Mouse (Mus musculus) cerebellum, adult 2 months (tissue): Measurements from ENCODE around the gene Arl5b. TPM values are rescaled to one million over a fixed set of nuclear protein-coding genes. Genes with fewer than 3 reads are reported as not detected.

ENCODE experiments used
- DNase-seq, 2 experiments: peaks; one replicate each; pipeline ENCODE4 v3.0.0; 2021
- H3K27ac ChIP-seq: fragments of 200-500 bp; 2 replicates; pipeline ENCODE4 v1.5.1; 2012; ENCODE audit warnings: low read length, control low read depth, inconsistent platforms; ENCODE audit not compliant: insufficient read depth
- H3K27me3 ChIP-seq: fragments of 200-500 bp; 2 replicates; pipeline ENCODE4 v1.6.1; 2012; ENCODE audit warnings: inconsistent platforms, mild to moderate bottlenecking, low read length, moderate library complexity; ENCODE audit not compliant: control insufficient read depth, insufficient read depth
- H3K4me1 ChIP-seq: fragments of 200-500 bp; 2 replicates; pipeline ENCODE4 v1.6.1; 2011; ENCODE audit warnings: low read length; ENCODE audit not compliant: control insufficient read depth, insufficient read depth
- H3K4me3 ChIP-seq: fragments of 200-500 bp; replicated peaks from 2 replicates; pipeline ENCODE3; 2011; ENCODE audit warnings: mild to moderate bottlenecking, low read depth, low read length, control low read depth; ENCODE audit not compliant: insufficient read depth
- CTCF ChIP-seq: fragments of 200-500 bp; IDR thresholded peaks from 2 replicates; pipeline ENCODE4 v1.5.1; 2011; ENCODE audit warnings: low read depth, mild to moderate bottlenecking, control low read depth, low read length, moderate library complexity, borderline replicate concordance; ENCODE audit not compliant: insufficient read depth
- POLR2A ChIP-seq: fragments of 200-500 bp; IDR thresholded peaks from 2 replicates; pipeline ENCODE4 v1.6.1; 2011; ENCODE audit warnings: low read length, control low read depth, borderline replicate concordance; ENCODE audit not compliant: insufficient read depth
- WGBS: fragments of 180-500 bp; shearing (Covaris S2); methylation state at CpG from one replicate; pipeline ENCODE4 v1.1.7; 2018; 5-methylcytosine and 5-hydroxymethylcytosine counted together
- polyA plus RNA-seq: library from polyadenylated mRNA; depleted of rRNA; stranded (reverse); fragments of >200 nt; gene quantifications from 2 replicates; pipeline ENCODE4 v1.2.3, GENCODE M21; 2012

The Arl5b gene
- polyA plus RNA-seq, 1 experiment, result 23.3 TPM

DNA sequence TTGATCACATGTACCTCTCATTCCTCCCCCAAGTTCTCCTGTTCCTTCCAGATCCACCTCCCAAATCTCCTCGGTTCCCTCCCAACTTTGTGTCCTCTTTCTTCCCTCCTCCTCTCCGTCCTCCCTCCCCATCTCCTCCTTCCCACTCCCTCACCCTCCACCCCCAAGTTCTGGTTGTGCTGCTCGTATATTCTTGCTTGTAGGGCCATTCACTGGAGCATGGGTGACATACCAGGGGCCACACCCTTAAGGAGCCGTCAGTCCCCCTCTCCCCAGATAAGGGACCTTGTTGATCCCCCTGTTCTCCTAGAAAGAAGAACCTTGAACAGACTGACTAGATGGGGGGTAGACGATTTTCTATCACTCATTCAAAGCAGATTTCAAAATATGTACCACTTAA, 17.9 kb downstream of the Arl5b start:
- WGBS, result 84% methylated on average over 5 of the region's 5 CpGs
- Histone ChIP-seq H3K4me3 (no peak overlapping the region), H3K27me3 (no peaks in the 10 kb centered on the region), H3K27ac (no peak overlapping the region), H3K4me1 (peaks cover 14% of the 10 kb centered on the region; the same call in 1 of the 2 replicates)
- DNase-seq, result no peak
- TF ChIP-seq POLR2A (no peak), CTCF (no peak)

DNA sequence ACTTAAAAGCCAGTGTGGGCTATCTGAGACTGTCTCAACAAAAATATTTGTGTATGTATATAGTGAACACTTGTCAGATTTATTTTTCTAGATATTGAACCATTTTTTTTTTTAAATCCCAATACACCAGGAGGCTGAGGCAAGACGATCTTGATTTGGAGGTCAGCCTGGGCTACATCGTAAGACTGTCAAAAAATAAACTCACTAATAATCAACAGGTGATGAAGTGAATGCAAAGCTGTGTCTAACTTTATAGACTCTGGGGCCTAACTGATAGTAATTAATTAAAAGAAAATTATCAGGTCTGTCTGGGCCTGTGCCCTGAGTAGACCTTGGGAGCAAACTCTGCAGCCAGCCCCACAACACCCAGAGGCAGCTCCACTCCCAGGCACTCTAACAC, 34.5 kb downstream of the Arl5b start:
- TF ChIP-seq POLR2A, result no peak
- TF ChIP-seq CTCF, result no peak
- Histone ChIP-seq H3K27ac (no peak overlapping the region), H3K27me3 (no peaks in the 10 kb centered on the region), H3K4me1 (no peaks in the 10 kb centered on the region), H3K4me3 (no peak overlapping the region)
- no peak for DNase-seq
- WGBS, result 100% methylated on average over 2 of the region's 2 CpGs

DNA sequence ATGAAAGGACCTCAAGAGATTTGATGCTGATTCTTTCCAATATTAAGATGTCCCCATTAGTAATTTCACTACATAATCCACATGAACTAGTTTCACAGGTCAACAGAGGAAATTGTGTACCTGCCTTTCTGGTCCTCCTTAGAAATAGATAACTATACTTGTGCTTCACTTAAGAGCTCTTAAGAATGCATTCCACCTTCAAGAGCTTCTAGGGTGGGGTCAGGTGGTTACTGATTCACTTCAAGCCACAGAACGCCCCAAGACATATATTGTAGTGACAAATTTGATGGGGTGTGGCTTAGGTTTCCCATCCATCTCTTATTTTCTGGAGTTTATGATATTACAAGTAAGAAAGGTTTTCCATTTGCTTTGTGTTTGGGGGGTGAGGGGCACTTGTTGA, 38.1 kb downstream of the Arl5b start:
- 90% methylated on average over 1 of the region's 1 CpGs for WGBS
- H3K27me3 ChIP-seq, result no peaks in the 10 kb centered on the region
- no peak for DNase-seq
- no peaks in the 10 kb centered on the region for H3K4me1 ChIP-seq
- H3K27ac ChIP-seq, result no peak overlapping the region
- H3K4me3 ChIP-seq, result no peak overlapping the region
- TF ChIP-seq POLR2A (no peak), CTCF (no peak)

GRCm38 (mm10) chr2:15096514-15097090, 47.4 kb downstream of the Arl5b start:
- no peak overlapping the region for H3K4me3 ChIP-seq
- H3K4me1 ChIP-seq, result no peaks in the 10 kb centered on the region
- H3K27me3 ChIP-seq, result no peaks in the 10 kb centered on the region
- DNase-seq, result no peak
- WGBS, result 56% methylated on average over 3 of the region's 3 CpGs
- H3K27ac ChIP-seq, result no peak overlapping the region
- TF ChIP-seq POLR2A (no peak), CTCF (no peak)

DNA sequence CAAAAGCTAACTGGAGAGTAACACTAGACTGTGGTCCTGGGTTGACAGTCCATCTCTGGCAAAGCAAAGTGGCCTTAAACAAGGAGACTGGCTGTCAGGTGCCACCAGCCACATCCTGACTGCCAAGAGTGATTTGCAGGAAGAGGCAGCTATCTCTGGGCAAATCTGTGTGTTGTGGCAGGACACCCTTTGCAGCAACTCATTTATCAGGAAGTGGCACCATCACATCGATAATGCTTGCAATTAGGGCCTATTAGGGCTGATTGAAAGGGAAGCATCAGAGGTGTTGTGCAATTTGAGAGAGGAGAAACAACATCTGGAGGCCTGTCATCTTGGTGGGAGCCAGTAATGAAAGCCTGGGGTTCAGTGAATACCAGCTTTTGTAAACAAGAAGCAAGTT, 55.2 kb downstream of the Arl5b start:
- no peaks in the 10 kb centered on the region for H3K27me3 ChIP-seq
- no peak for DNase-seq
- TF ChIP-seq CTCF, result no peak
- TF ChIP-seq POLR2A, result no peak
- H3K4me1 ChIP-seq, result no peaks in the 10 kb centered on the region
- WGBS, result 70% methylated on average over 1 of the region's 1 CpGs
- H3K4me3 ChIP-seq, result no peak overlapping the region
- no peak overlapping the region for H3K27ac ChIP-seq

DNA sequence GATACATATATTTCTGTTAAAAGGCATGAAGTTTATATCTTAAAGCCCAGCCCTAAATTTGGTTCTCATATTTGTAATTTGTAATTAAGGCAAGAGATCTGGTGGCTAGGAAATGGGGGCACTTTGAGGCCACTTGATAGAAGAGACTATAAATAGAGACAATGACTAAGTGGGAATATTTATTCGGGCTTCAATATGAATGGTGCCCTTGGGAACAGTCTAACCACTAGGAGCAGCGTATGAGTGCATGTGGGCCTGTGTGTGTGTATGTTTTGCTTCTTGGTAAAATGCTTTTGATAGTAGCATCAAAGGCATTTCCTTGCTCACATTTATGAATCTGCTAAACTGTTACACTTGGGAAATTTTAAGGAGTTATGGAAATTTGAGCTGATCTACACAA, 62.1 kb downstream of the Arl5b start:
- TF ChIP-seq POLR2A, result no peak
- TF ChIP-seq CTCF, result no peak
- Histone ChIP-seq H3K27me3 (no peaks in the 10 kb centered on the region), H3K27ac (no peak overlapping the region), H3K4me1 (no peaks in the 10 kb centered on the region), H3K4me3 (no peak overlapping the region)
- 78% methylated on average over 2 of the region's 2 CpGs for WGBS
- DNase-seq, result no peak

- no peak for TF ChIP-seq CTCF
- no peak for TF ChIP-seq POLR2A
- no peak overlapping the region for H3K4me3 ChIP-seq
- DNase-seq, result no peak
- no peak overlapping the region for H3K27ac ChIP-seq
- no peaks in the 10 kb centered on the region for H3K4me1 ChIP-seq
- H3K27me3 ChIP-seq, result no peaks in the 10 kb centered on the region
- 59% methylated on average over 1 of the region's 1 CpGs for WGBS
Observed at GRCm38 (mm10) chr2:15111808-15112440, 62.7 kb downstream of the Arl5b start.

- Histone ChIP-seq H3K4me1 (no peaks in the 10 kb centered on the region), H3K27ac (no peak overlapping the region), H3K27me3 (no peaks in the 10 kb centered on the region), H3K4me3 (no peak overlapping the region)
- DNase-seq, result no peak
- TF ChIP-seq POLR2A (no peak), CTCF (no peak)
- WGBS, result 88% methylated on average over 6 of the region's 6 CpGs
Observed at GRCm38 (mm10) chr2:15112741-15113140, 63.5 kb downstream of the Arl5b start.
